Mouse (Mus musculus): ENCODE data around the gene Gm10439.
"Not testable (repeated sequence)": the region's sequence is repeated elsewhere in the genome, so short reads cannot be mapped to it uniquely, and the experiment has no call there.

The Gm10439 gene

GRCm38 (mm10) chrX:149594270-149594669 lies at the start of gene Gm10439:
Gene Gm10439, plus strand, starts transcription at chrX:149594570.
- not testable (repeated sequence) for DNase-seq (ENCODE audit: low spot score in 2 of 2)
